Mouse (Mus musculus) lung, adult 2 months (tissue): ENCODE results near the gene Shisa8.

Source experiments
- CTCF ChIP-seq: fragments of 200-500 bp; IDR thresholded peaks from 2 replicates; pipeline ENCODE4 v1.5.1; 2011; ENCODE audit warnings: mild to moderate bottlenecking, low read length, control low read depth; ENCODE audit not compliant: insufficient read depth
- POLR2A ChIP-seq: fragments of 200-500 bp; IDR thresholded peaks from 2 replicates; pipeline ENCODE4 v1.6.1; 2011; ENCODE audit warnings: low read depth, mild to moderate bottlenecking, control low read depth, low read length, borderline replicate concordance; ENCODE audit errors: extremely low read depth

DNA sequence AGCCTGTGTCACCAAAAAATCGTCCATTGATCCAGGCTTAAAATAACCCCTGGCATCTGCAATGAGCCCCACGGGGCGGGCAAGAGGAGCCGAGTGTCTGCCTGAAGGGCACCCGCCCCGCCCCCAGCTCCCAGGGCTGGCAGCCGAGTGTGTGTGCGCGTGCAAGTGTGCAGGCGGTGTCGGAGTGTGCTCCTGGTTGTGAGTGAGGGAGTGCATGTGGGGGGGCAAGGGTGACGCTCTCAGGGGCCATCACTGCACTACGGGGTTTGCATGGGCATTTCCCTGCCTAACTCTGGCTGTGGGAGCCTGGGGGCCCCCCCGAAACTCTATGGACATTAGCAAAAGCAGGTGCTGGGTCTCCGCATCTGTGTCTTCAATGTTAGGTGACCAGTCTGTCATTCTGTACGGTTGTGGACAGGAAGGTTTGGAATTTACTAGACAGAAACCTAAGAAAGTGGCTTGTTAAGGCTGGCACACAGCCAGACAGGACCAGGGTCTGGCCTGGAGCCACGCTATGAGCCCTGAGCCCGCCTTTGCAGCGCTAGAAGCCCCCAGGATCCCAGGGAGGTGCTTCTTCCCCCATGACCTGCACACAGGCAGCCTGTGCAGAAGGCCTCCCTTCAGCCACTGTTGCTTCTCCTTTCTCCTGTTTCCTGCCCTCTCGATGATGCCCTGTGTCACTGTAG is 3.7 kb upstream of the Shisa8 start:
- TF ChIP-seq CTCF (no peak), POLR2A (no peak)
